Mouse (Mus musculus) kidney, postnatal 0 days (tissue): ENCODE data around the gene Phldb2. TPM values are rescaled to one million over a fixed set of nuclear protein-coding genes. Genes with fewer than 3 reads are reported as not detected.

Source experiments
- ATAC-seq: fragments of 200-750 bp; cut with Nextera tagmentation; replicated peaks from 2 replicates; pipeline ENCODE4 v1.8.0; 2017; ENCODE audit warnings: low read depth, moderate number of reproducible peaks, moderate TSS enrichment, moderate library complexity; ENCODE audit not compliant: low FRiP score
- DNase-seq: peaks from one replicate; pipeline ENCODE4 v3.0.0-alpha.2; 2016; ENCODE audit warnings: low spot score
- H3K27ac ChIP-seq: fragments of 300-500 bp; sonication (generic); 2 replicates; pipeline ENCODE4 v1.5.1; 2014; ENCODE audit warnings: mild to moderate bottlenecking
- H3K27me3 ChIP-seq: fragments of 300-500 bp; sonication (generic); 2 replicates; pipeline ENCODE4 v1.6.1; 2014; ENCODE audit warnings: low read length, mixed read lengths; ENCODE audit not compliant: insufficient read depth
- H3K36me3 ChIP-seq: fragments of 300-500 bp; sonication (generic); 2 replicates; pipeline ENCODE4 v1.6.1; 2014; ENCODE audit warnings: low read length, mixed read lengths; ENCODE audit not compliant: insufficient read depth
- H3K4me1 ChIP-seq: fragments of 300-500 bp; sonication (generic); replicated peaks from 2 replicates; pipeline ENCODE4 v1.6.1; 2014; ENCODE audit warnings: antibody characterized with exemption, low read length, mixed read lengths; ENCODE audit not compliant: insufficient read depth
- H3K4me2 ChIP-seq: fragments of 300-500 bp; sonication (generic); 2 replicates; pipeline ENCODE4 v1.6.1; 2014; ENCODE audit warnings: mild to moderate bottlenecking, low read length, moderate library complexity, mixed read lengths
- H3K4me3 ChIP-seq: fragments of 300-500 bp; sonication (generic); replicated peaks from 2 replicates; pipeline ENCODE4 v1.5.1; 2014; ENCODE audit warnings: low read depth, low read length
- H3K9ac ChIP-seq: fragments of 300-500 bp; sonication (generic); 2 replicates; pipeline ENCODE4 v1.6.1; 2014; ENCODE audit warnings: low read depth, low read length
- H3K9me3 ChIP-seq: fragments of 300-500 bp; sonication (generic); replicated peaks from 2 replicates; pipeline ENCODE4 v1.6.1; 2016; ENCODE audit warnings: low read length, inconsistent platforms, mixed read lengths
- CTCF ChIP-seq: IDR thresholded peaks from 2 replicates; pipeline ENCODE4 v1.5.1; 2016; ENCODE audit warnings: antibody characterized with exemption, low read depth, mild to moderate bottlenecking, moderate library complexity
- WGBS: fragments of 180-500 bp; shearing (Covaris S2); extraction: QIAGEN DNeasy Blood & Tissue Kit; methylation state at CpG from one replicate; pipeline ENCODE4 v1.1.7; 2014; 5-methylcytosine and 5-hydroxymethylcytosine counted together
- polyA plus RNA-seq: library from polyadenylated mRNA; unstranded; fragments of >200 nt; fragmentation: Nextera tagmentation; extraction: Ambion mirVana; gene quantifications from 2 replicates; pipeline ENCODE4 v1.2.1, GENCODE M21; 2015

Phldb2 gene
- polyA plus RNA-seq, 1 experiment from 2014 or later, result 74.2 TPM

GRCm38 (mm10) chr16:45930308-45930707 lies 23.1 kb downstream of the Phldb2 start:
- TF ChIP-seq CTCF, result no peak
- Histone ChIP-seq H3K4me3 (no peak overlapping the region), H3K4me2 (no peak overlapping the region), H3K27ac (no peak overlapping the region), H3K27me3 (no peaks in the 10 kb centered on the region), H3K36me3 (no peaks in the 10 kb centered on the region), H3K9ac (no peak overlapping the region), H3K9me3 (no peaks in the 10 kb centered on the region), H3K4me1 (peaks cover 10% of the 10 kb centered on the region; the same call in 1 of the 2 replicates)
- WGBS, result 80% methylated on average over 3 of the region's 3 CpGs
- DNase-seq, result no peak
- no peak for ATAC-seq

DNA sequence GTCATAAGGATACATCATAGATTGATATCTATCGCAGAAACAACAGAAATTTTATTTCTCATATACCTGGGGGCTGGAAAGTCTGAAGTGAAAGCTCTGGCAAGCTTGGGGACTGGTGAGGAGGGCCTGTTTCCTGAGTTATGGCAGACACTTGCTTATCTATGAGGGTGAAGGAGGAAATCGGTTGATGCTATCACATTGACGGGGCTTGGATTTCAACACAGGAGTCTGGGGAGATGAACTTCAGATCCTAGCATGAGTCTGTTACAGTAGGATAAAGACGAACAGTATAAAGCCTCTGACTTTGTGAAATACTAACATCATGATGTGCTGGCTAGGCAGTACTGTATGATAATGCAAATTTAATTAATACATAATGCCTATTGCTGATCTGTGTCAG lies 25.3 kb downstream of the Phldb2 start:
- no peak for TF ChIP-seq CTCF
- ATAC-seq (no peak), DNase-seq (no peak)
- Histone ChIP-seq H3K27me3 (no peaks in the 10 kb centered on the region), H3K9me3 (no peaks in the 10 kb centered on the region), H3K27ac (no peak overlapping the region), H3K9ac (no peak overlapping the region), H3K4me1 (peaks cover 29% of the 10 kb centered on the region), H3K4me2 (no peak overlapping the region), H3K4me3 (no peak overlapping the region), H3K36me3 (no peaks in the 10 kb centered on the region)
- WGBS, result 67% methylated on average over 4 of the region's 4 CpGs

GRCm38 (mm10) chr16:45927601-45928000 lies 25.8 kb downstream of the Phldb2 start:
- Histone ChIP-seq H3K9ac (no peak overlapping the region), H3K4me3 (no peak overlapping the region), H3K36me3 (no peaks in the 10 kb centered on the region), H3K4me2 (no peak overlapping the region), H3K4me1 (peaks cover 32% of the 10 kb centered on the region), H3K27me3 (no peaks in the 10 kb centered on the region), H3K9me3 (no peaks in the 10 kb centered on the region), H3K27ac (no peak overlapping the region)
- no peak for TF ChIP-seq CTCF
- WGBS, result 22% methylated on average over 3 of the region's 3 CpGs
- DNase-seq (peak; percentile 47), ATAC-seq (no peak)

DNA sequence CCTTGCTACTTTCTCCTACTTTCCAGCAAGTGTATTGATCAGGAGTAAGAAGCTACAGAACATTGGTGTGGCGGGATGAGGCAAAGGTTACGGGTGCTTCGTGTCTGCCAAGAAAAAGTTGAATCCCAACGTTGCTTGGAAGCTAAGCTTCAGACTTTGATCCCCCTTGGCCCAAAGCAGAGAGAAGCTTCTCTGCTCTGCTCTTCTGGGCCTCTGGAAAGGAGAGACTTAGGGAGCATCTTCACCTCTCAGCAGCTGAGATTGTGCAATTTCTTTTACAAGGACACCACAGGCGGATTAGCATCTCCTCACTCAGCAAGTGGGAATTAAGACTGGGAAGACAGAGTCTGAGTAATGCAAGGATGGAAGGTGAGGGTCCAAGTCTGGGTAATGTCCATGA lies 26.5 kb downstream of the Phldb2 start:
- peaks cover 39% of the 10 kb centered on the region for H3K4me1 ChIP-seq
- H3K4me2 ChIP-seq, result no peak overlapping the region
- no peaks in the 10 kb centered on the region for H3K9me3 ChIP-seq
- no peak for TF ChIP-seq CTCF
- no peaks in the 10 kb centered on the region for H3K36me3 ChIP-seq
- H3K9ac ChIP-seq, result no peak overlapping the region
- no peak overlapping the region for H3K27ac ChIP-seq
- ATAC-seq (no peak), DNase-seq (no peak)
- no peaks in the 10 kb centered on the region for H3K27me3 ChIP-seq
- no peak overlapping the region for H3K4me3 ChIP-seq
- WGBS, result 83% methylated on average over 5 of the region's 5 CpGs

- H3K27ac ChIP-seq, result peak overlapping the region; percentile 40; the same call in 1 of the 2 replicates
- H3K4me1 ChIP-seq, result peaks cover 42% of the 10 kb centered on the region
These were observed 29.5 kb downstream of the Phldb2 start for GRCm38 (mm10) chr16:45923731-45924424.

DNA sequence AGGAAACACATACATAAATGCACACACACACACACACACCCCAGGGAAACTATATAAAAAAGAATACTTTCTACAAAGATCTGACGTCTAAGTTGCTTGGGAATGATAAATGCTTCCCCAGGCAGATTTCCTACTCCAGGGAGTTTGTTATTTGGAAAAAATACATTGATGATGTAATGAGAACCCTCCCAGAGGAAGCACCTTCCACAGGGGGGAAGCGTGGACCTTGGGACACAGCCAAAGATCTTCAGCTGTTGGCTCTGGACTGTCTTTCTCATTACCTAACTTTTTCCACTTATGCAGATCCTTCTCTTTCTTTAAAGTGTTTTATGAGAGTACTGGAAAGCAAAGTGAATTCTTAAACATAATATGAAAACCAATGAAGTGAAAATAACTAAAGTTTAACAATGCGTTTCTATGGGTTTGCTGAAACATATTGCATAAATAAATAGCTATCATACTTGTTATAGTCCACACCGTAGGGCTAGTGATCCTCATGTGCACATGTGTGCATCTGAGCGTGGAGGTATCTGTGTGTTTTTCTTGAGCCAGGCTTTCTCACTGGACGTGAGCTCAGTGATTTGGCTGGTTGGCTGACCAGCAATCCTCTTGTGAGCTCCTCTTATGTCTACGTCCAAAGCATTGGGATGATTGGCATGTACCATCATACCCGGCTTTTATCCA lies 30.7 kb downstream of the Phldb2 start:
- no peaks in the 10 kb centered on the region for H3K9me3 ChIP-seq
- ATAC-seq (no peak), DNase-seq (no peak)
- H3K27ac ChIP-seq, result no peak overlapping the region
- H3K9ac ChIP-seq, result no peak overlapping the region
- H3K4me2 ChIP-seq, result no peak overlapping the region
- peaks cover 37% of the 10 kb centered on the region for H3K4me1 ChIP-seq
- no peak for TF ChIP-seq CTCF
- WGBS, result 41% methylated on average over 8 of the region's 8 CpGs
- H3K36me3 ChIP-seq, result no peaks in the 10 kb centered on the region
- H3K27me3 ChIP-seq, result no peaks in the 10 kb centered on the region
- H3K4me3 ChIP-seq, result no peak overlapping the region

More at GRCm38 (mm10) chr16:45923731-45924424, 29.5 kb downstream of the Phldb2 start:
- Histone ChIP-seq H3K9ac (no peak overlapping the region), H3K4me2 (no peak overlapping the region), H3K27me3 (no peaks in the 10 kb centered on the region), H3K4me3 (no peak overlapping the region), H3K36me3 (no peaks in the 10 kb centered on the region), H3K9me3 (no peaks in the 10 kb centered on the region)
- peak; percentile 67 for ATAC-seq
- 24% methylated on average over 6 of the region's 6 CpGs for WGBS
- TF ChIP-seq CTCF, result no peak
- DNase-seq, result peak; percentile 94
